Mouse (Mus musculus) intestine, embryonic 15.5 days (tissue): ENCODE data around the gene Fcgrt. TPM values are rescaled to one million over a fixed set of nuclear protein-coding genes. Genes with fewer than 3 reads are reported as not detected.

Experiments
- ATAC-seq: fragments of 200-750 bp; cut with Nextera tagmentation; 2 replicates; pipeline ENCODE4 v1.8.0; 2017; ENCODE audit warnings: moderate TSS enrichment, moderate library complexity
- H3K27ac ChIP-seq: fragments of 300-500 bp; sonication (generic); 2 replicates; pipeline ENCODE4 v1.5.1; 2015; ENCODE audit warnings: mild to moderate bottlenecking, inconsistent platforms
- H3K27me3 ChIP-seq: fragments of 300-500 bp; sonication (generic); replicated peaks from 2 replicates; pipeline ENCODE4 v1.6.1; 2015; ENCODE audit warnings: inconsistent platforms
- H3K36me3 ChIP-seq: fragments of 300-500 bp; sonication (generic); 2 replicates; pipeline ENCODE4 v1.6.1; 2015; ENCODE audit warnings: inconsistent platforms
- H3K4me1 ChIP-seq: fragments of 300-500 bp; sonication (generic); replicated peaks from 2 replicates; pipeline ENCODE4 v1.6.1; 2015; ENCODE audit warnings: inconsistent platforms
- H3K4me2 ChIP-seq: fragments of 300-500 bp; sonication (generic); replicated peaks from 2 replicates; pipeline ENCODE4 v1.6.1; 2015; ENCODE audit warnings: mild to moderate bottlenecking, inconsistent platforms
- H3K4me3 ChIP-seq: fragments of 300-500 bp; sonication (generic); replicated peaks from 2 replicates; pipeline ENCODE4 v1.5.1; 2015; ENCODE audit warnings: inconsistent platforms
- H3K9ac ChIP-seq: fragments of 300-500 bp; sonication (generic); 2 replicates; pipeline ENCODE4 v1.6.1; 2015; ENCODE audit warnings: inconsistent platforms
- H3K9me3 ChIP-seq: fragments of 300-500 bp; sonication (generic); 2 replicates; pipeline ENCODE4 v1.6.1; 2016; ENCODE audit warnings: inconsistent platforms
- WGBS: fragments of 180-500 bp; shearing (Covaris S2); methylation state at CpG from one replicate; pipeline ENCODE4 v1.1.7; 2015; 5-methylcytosine and 5-hydroxymethylcytosine counted together
- microRNA counts: library from miRNA; unstranded; fragments of <30 nt; microRNA quantifications from one replicate; lab custom pipeline; 2016
- polyA plus RNA-seq: library from polyadenylated mRNA; unstranded; fragments of >200 nt; fragmentation: Nextera tagmentation; extraction: Ambion mirVana; gene quantifications from 2 replicates; pipeline ENCODE4 v1.2.1, GENCODE M21; 2015

Gene Fcgrt
- polyA plus RNA-seq, 1 experiment from 2014 or later, result 153 TPM

DNA sequence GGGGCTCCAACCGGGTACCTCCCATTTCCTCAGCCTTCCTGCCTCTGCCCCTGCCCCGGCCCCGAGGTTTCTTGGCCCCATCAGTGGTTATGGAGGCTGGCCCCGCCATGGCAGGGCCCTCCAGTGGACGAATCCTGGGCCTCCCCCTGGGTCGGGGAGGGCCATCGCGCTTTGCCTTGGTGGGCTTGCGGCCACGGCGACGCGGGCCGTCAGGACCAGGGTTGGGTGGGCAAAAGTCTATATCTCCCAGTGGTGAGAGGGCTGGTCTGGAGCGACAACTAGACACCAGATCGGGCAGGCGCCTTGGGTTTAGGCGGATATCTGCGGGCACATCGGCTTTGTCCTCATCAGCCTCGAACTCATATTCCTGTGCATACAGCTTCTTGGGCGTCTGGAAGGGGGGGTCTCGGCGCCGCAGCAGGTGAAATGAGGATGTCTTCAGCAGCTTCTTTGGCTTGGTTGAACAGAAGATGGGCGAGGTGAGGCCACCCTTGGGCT lies 56.7 kb downstream of the Fcgrt start:
- H3K36me3 ChIP-seq, result peaks cover 76% of the 10 kb centered on the region
- H3K9me3 ChIP-seq, result no peaks in the 10 kb centered on the region
- peaks cover 13% of the 10 kb centered on the region for H3K4me1 ChIP-seq
- H3K4me2 ChIP-seq, result no peak overlapping the region
- H3K9ac ChIP-seq, result no peak overlapping the region
- WGBS, result 93% methylated on average over 26 of the region's 26 CpGs
- H3K4me3 ChIP-seq, result no peak overlapping the region
- no peaks in the 10 kb centered on the region for H3K27me3 ChIP-seq
- H3K27ac ChIP-seq, result no peak overlapping the region
- ATAC-seq, result no peak

DNA sequence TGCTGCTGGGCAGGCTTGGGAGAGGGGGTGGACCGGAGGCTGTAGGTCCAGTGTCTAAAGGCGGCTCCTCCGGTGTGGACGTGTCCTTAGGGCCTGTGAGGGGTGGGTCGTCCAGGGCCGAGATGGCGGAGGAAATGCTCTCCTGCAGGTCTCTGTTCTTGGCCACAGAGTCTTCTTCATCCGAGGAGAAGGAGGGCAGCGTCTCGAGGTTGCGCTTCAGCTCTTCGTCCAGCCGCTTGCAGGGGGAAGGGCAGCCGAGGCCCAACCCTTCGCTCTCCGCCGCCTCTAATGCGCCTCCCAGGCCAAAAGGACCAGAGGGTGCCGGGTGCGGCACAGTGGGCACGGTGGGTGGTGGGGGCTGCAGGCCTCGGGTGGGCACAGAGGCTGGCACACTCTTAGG lies 57.9 kb downstream of the Fcgrt start:
- Histone ChIP-seq H3K9me3 (no peaks in the 10 kb centered on the region), H3K27me3 (no peaks in the 10 kb centered on the region), H3K4me2 (no peak overlapping the region), H3K36me3 (peaks cover 86% of the 10 kb centered on the region), H3K4me1 (peaks cover 3% of the 10 kb centered on the region; the same call in 1 of the 2 replicates), H3K4me3 (no peak overlapping the region), H3K9ac (no peak overlapping the region), H3K27ac (no peak overlapping the region)
- 92% methylated on average over 22 of the region's 22 CpGs for WGBS
- ATAC-seq, result no peak

- no peak for ATAC-seq
- no peak overlapping the region for H3K4me3 ChIP-seq
- H3K27ac ChIP-seq, result no peak overlapping the region
- H3K4me2 ChIP-seq, result no peak overlapping the region
- peaks cover 85% of the 10 kb centered on the region for H3K36me3 ChIP-seq
- no peaks in the 10 kb centered on the region for H3K9me3 ChIP-seq
- H3K27me3 ChIP-seq, result no peaks in the 10 kb centered on the region
- H3K4me1 ChIP-seq, result no peaks in the 10 kb centered on the region
- WGBS, result 94% methylated on average over 14 of the region's 14 CpGs
- H3K9ac ChIP-seq, result no peak overlapping the region
Measured at GRCm38 (mm10) chr7:45043307-45043706, 60.3 kb downstream of the Fcgrt start.

MicroRNAs within 50 kb of the gene (microRNA counts, 519-probe panel; counts per million panel counts)
- microRNA mmu-miR-150 (lab: Ali Mortazavi, UCI), result 2,651 counts per million, percentile 69 among the panel's probes with 10 or more counts

Other genes with a start within 250 kb of the Fcgrt start
- gene Pnkp, start 246.7 kb downstream of the Fcgrt start, polyA plus RNA-seq, result 25.9 and 29.0 TPM in 2 replicates
- gene Ptov1, start 234.1 kb downstream of the Fcgrt start, polyA plus RNA-seq, result 239 and 253 TPM in 2 replicates
- gene Med25, start 211.1 kb downstream of the Fcgrt start, polyA plus RNA-seq, result 88.2 and 91.8 TPM in 2 replicates
- 17.0 and 18.8 TPM in 2 replicates for gene Fuz, start 207.8 kb downstream of the Fcgrt start, polyA plus RNA-seq
- gene Ap2a1, start 174.4 kb downstream of the Fcgrt start, polyA plus RNA-seq, result 60.1 and 65.0 TPM in 2 replicates
- 0.14 TPM in 1 of 2 replicates, not detected in the other for gene Tsks, start 160.6 kb downstream of the Fcgrt start, polyA plus RNA-seq
- 16.1 and 16.5 TPM in 2 replicates for gene Cpt1c, start 129.0 kb downstream of the Fcgrt start, polyA plus RNA-seq
- gene Prmt1, start 117.3 kb downstream of the Fcgrt start, polyA plus RNA-seq, result 449 and 456 TPM in 2 replicates
- 89.9 and 99.6 TPM in 2 replicates for gene Irf3, start 106.2 kb downstream of the Fcgrt start, polyA plus RNA-seq
- 37.3 and 43.6 TPM in 2 replicates for gene Bcl2l12, start 105.1 kb downstream of the Fcgrt start, polyA plus RNA-seq
- gene Scaf1, start 87.5 kb downstream of the Fcgrt start, polyA plus RNA-seq, result 32.0 and 33.6 TPM in 2 replicates
- gene Rras, start 85.9 kb downstream of the Fcgrt start, polyA plus RNA-seq, result 57.6 and 61.0 TPM in 2 replicates
- gene Prr12, start 51.0 kb downstream of the Fcgrt start, polyA plus RNA-seq, result 7.1 and 8.7 TPM in 2 replicates
- 49.5 and 50.5 TPM in 2 replicates for gene Nosip, start 41.4 kb downstream of the Fcgrt start, polyA plus RNA-seq
- 29.2 and 29.5 TPM in 2 replicates for gene Prrg2, start 41.2 kb downstream of the Fcgrt start, polyA plus RNA-seq
- gene Rcn3, start 11.6 kb downstream of the Fcgrt start, polyA plus RNA-seq, result 265 and 267 TPM in 2 replicates
- gene Rps11, start 20.6 kb upstream of the Fcgrt start, polyA plus RNA-seq, result 1,711 TPM in 2 replicates
- 1,301 and 1,445 TPM in 2 replicates for gene Rpl13a, start 24.9 kb upstream of the Fcgrt start, polyA plus RNA-seq
- 0.24 and 0.28 TPM in 2 replicates for gene Gm45713, start 32.4 kb upstream of the Fcgrt start, polyA plus RNA-seq
- 1.8 and 2.0 TPM in 2 replicates for gene Flt3l, start 32.6 kb upstream of the Fcgrt start, polyA plus RNA-seq
- 94.1 and 98.9 TPM in 2 replicates for gene Pih1d1, start 50.5 kb upstream of the Fcgrt start, polyA plus RNA-seq
- gene Aldh16a1, start 50.7 kb upstream of the Fcgrt start, polyA plus RNA-seq, result 79.0 and 87.3 TPM in 2 replicates
- gene Slc17a7, start 60.1 kb upstream of the Fcgrt start, polyA plus RNA-seq, result 0.13 and 0.15 TPM in 2 replicates
- not detected in 2 replicates for gene Gfy, start 75.7 kb upstream of the Fcgrt start, polyA plus RNA-seq
- gene Pth2, start 77.1 kb upstream of the Fcgrt start, polyA plus RNA-seq, result not detected in 2 replicates
- 0.61 and 0.69 TPM in 2 replicates for gene Ccdc155, start 101.0 kb upstream of the Fcgrt start, polyA plus RNA-seq
- gene Dkkl1, start 108.3 kb upstream of the Fcgrt start, polyA plus RNA-seq, result 1.0 and 1.1 TPM in 2 replicates
- 93.2 and 97.0 TPM in 2 replicates for gene Tead2, start 111.9 kb upstream of the Fcgrt start, polyA plus RNA-seq
- gene Cd37, start 135.3 kb upstream of the Fcgrt start, polyA plus RNA-seq, result 3.5 and 3.6 TPM in 2 replicates
- not detected in 2 replicates for gene Slc6a16, start 137.2 kb upstream of the Fcgrt start, polyA plus RNA-seq
- gene Slc6a21, start 173.7 kb upstream of the Fcgrt start, polyA plus RNA-seq, result not detected in 2 replicates
- gene Trpm4, start 229.9 kb upstream of the Fcgrt start, polyA plus RNA-seq, result 20.4 and 29.1 TPM in 2 replicates
- 0.97 and 1.2 TPM in 2 replicates for gene Hrc, start 231.4 kb upstream of the Fcgrt start, polyA plus RNA-seq